Mouse (Mus musculus): ENCODE measurements around the gene Pla2g15. TPM values are rescaled to one million over a fixed set of nuclear protein-coding genes. Genes with fewer than 3 reads are reported as not detected.

The Pla2g15 gene
- total RNA-seq, 2 experiments from 2014 or later, result 25.4 to 27.5 TPM

DNA sequence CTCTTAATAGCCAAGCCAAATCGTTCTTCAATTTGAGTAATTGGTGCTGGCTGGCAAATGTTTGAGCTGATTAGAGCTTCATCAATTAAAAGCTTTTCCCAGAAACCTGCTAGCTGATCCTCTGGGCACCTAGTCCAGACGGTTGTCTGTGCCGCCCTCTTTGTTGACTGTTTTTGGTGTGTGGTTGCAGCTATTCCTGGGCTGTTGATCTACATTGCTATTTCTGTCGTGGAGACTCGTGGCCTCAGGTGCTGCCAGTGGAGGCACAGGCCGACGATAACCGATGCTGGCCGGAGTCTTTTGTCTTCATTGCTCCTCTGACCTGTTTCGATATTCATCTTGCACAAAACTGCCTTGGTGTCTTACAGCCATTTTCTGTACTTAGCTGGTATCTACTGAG lies 8.2 kb downstream of the Pla2g15 start:
- intact Hi-C loops (cut with DNase I), result no loop called here
- no peak for DNase-seq (ENCODE audit: low spot score in 2 of 2)

DNA sequence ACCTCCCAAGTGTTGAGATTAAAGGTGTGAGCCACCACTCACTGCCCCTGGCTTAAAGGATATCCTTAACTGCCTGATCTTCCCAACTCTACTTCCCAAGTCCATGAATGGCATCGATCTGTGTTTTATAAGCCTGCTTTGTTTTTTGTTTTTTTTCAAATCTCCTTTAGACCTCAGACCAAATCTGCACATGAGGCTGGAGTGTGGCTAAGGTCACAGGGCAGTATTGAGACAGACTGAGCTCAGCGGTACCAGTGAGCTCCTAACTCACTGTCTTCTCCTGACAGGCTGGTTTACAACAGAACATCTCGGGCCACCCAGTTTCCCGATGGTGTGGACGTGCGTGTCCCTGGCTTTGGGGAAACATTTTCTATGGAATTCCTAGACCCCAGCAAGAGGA lies 9.7 kb downstream of the Pla2g15 start:
- intact Hi-C loops (cut with DNase I), result no loop called here
- DNase-seq (ENCODE audit: low spot score in 2 of 2), result no peak

DNA sequence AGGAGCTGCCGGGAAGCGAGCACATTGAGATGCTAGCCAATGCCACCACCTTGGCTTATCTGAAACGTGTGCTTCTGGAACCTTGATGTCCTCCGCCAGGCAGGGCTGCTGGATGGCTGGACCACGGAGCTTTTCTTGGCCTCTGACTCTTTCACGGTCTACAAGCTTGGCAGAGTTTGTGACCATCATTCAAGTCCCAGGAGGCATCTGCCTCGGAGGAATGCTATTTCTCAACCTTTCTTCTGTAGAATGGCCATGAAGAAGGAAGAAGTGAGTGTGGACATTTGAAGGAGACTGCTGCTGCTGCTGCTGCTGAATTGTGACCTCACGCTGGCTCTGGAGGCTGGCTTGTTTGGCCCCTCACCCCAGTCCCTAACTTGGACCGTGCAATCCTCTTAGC lies 13.1 kb downstream of the Pla2g15 start:
- DNase-seq (ENCODE audit: low spot score in 2 of 2), result no peak
- intact Hi-C loops (cut with DNase I), result no loop called here

DNA sequence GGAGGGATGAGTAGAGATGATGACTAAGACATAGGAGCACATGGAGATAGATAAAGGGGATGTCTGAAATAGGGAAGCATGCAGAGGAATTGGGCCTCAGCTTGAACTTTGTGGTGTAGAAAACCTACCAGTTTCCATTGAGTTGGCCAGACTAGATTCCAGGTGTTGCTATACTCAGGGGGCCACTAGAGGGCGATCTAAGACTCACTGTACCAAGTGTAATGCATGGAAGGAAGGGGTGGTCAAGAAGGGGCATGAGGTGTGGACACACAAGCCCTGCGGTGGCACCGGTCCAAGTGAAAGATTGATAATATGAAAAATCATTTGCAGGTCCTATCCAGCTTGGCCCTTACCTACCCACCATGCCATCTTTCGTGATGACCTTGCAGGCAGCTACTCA lies 15.3 kb downstream of the Pla2g15 start:
- intact Hi-C loops (cut with DNase I), result loop anchor here (5.0 kb wide), 1 partner anchor 47 kb away; the partner anchor contains the start of genes Prmt7 and Slc7a6os

DNA sequence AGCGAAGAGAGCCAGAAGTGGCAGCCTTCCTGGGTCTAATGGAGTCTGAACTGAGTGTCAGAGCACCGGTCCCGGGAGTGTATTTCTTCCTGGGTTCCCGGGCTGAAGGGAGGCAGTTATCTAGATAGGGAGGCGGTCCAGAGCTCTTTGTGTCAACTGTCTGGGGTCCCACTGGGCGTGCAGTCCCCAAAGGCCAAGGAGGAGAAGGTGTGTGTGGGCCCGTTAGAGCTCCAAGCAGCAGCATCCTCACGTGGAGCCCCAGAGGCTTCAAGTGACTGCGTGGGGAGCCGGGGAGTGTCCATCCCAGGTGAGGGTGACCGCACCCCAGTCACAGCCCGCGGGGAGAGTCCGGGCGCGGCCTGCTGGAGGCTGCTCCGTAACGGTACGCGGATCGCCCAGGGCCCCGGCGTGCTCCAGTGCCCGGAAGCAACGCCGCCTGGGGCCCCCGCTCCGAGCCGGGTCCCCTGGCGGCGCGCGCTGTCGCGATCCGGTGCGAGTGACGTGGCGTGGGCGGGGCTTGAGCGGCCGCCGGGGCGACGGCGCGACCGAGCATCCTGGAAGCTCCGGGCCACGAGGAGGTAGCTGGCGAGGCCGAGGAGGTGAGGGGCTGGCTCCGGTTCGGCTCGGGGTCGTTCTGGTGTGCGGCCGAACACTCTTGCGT lies 18.3 kb downstream of the Pla2g15 start, which contains the start of gene Slc7a6:
Gene Slc7a6 (plus strand): TSS at position 502 of the 661 bp plus-strand sequence.
- DNase-seq (ENCODE audit: low spot score in 2 of 2), result peak; percentile 86 to 91
- intact Hi-C loops (cut with DNase I), result loop anchor here (2.0 to 5.0 kb wide), 2 partner anchors 30 to 44 kb away; partner anchors contain the start of genes Prmt7 and Slc7a6os

More for the DNA sequence above, 15.3 kb downstream of the Pla2g15 start:
- DNase-seq (ENCODE audit: low spot score in 2 of 2), result peak; percentile 73 to 82

DNA sequence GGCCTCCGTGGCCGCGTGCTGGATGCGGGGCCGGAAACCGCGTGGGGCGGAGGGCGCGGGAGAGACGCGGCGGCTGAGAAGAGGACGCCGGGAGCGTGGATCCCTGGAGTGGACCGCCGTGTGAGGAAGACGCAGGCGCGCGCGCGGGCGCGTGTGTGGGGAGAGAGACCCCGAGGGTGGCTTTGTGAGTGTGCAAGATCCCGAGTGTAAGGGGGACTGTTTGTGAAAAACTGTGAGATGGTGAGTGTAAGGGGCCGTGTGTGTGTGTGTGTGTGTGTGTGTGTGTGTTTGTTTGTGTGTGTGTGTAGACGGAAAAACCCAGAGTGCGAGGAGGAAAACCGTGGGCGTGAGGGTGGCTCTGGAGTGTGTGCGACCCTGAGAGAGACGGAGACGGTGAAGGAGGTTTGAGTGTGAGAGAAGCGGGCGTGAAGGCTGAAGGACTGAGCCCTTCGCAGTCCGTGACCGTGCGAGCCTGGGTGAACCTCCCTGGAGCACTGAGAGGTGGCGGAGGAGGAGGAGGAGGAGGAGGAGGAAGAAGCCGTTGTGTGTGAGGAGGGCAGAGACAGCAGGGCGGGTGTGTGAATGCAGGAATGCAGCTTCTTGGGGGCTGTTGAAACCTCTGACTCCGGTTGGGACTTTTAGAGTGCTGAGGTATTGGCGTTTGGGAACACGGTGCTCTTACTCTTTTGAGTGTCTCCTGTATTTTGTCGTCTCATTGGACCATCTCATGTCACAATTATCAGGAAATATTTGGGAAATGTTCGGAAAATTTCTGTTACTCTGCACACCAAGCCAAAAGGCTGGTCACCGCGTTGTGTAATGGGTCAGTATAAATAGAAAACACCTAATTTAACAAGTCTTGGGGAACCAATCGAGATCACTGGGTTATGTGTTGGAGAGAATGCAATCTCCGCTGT lies 19.1 kb downstream of the Pla2g15 start:
- intact Hi-C loops (cut with DNase I), result loop anchor here (2.0 to 5.0 kb wide), 2 partner anchors 30 to 43 kb away; partner anchors contain the start of genes Prmt7 and Slc7a6os
- peak; percentile 76 to 81 for DNase-seq (ENCODE audit: low spot score in 2 of 2)

DNA sequence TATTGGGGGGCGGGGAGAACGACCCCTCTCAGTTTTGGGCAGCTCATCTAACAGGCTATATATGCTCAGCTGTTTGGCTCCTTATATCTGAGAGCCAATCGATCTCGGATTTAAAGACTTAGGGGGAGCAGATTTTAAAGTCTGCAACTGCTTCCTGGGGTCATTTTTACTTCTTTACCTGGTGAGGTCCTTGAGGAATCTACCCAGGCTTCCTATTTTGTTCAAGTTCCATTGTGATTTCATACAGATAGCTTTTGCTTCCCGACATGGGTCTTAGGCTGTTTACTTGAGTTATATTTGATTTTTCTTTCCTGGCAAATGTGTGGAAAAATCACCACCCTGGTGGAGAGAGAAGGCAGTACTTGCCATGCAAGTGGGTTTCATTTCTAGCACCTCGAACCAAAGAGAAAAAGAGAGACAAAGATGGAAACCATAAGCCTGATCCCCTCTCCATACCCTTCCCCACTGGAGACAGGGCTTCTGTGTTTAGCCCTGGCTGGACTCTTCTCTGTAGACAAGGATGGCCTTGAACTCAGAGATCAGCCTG lies 19.8 kb downstream of the Pla2g15 start:
- intact Hi-C loops (cut with DNase I), result loop anchor here (2.0 to 5.0 kb wide), 2 partner anchors 29 to 42 kb away; partner anchors contain the start of genes Prmt7 and Slc7a6os

DNA sequence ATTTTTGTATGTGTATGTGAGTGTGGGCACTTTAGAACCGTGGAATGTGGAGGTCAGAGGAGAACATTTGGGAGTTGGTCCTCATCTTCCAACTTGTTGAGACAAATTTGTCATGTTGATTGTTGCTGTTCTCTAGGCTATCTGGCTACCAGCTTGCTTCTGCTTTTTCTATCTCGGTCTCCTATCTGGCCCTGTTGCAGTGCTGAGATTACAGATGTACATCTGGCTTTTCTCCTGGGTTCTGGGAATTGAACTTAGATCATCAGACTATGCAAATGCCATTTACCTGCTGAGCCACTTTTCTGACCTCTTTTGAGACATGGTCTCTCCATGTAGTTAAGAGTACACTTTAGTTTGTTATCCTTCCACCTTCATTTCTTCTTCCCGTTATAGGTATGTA lies 23.4 kb downstream of the Pla2g15 start:
- no peak for DNase-seq (ENCODE audit: low spot score in 2 of 2)

More for the DNA sequence above, 19.8 kb downstream of the Pla2g15 start:
- DNase-seq (ENCODE audit: low spot score in 2 of 2), result no peak

DNA sequence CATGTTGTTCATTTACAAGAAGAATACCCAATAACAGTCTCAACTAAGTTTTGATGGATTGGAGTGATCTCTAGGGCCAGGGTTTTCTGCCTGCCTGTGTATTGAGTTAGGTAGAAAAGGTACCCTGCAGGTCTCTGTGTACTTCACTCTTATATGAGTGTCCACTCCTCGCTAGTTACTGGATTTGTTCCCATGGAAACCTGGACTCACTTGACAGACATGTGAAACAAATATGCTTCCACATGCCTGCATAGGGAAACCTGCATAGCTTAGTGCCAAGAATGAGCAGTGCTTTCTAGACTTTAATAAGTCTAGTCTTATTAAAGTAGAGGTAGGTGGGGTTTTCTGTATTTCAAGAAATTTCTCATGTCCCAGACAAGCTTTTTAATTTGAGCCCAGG lies 26.7 kb downstream of the Pla2g15 start:
- DNase-seq (ENCODE audit: low spot score in 2 of 2), result no peak
- intact Hi-C loops (cut with DNase I), result no loop called here

More for the DNA sequence above, 23.4 kb downstream of the Pla2g15 start:
- intact Hi-C loops (cut with DNase I), result no loop called here

DNA sequence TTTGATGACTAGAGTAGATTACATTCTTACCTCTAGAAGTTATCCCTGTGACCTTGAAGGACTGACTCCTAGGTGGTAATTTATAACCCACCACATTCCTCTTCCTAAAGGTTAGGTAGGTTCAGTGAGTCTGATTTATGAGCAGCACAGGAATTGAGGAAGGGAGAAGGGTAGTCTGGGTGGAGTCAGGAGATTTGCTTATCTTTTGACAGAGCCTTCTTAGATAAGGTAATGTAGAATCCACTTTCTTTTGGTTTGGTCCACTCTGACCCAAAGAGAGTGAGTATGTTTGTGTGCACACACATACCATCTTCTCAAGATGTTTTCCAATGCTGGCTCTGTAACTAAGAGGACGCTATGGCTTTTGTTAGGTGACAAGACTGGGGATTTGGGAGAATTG lies 27.4 kb downstream of the Pla2g15 start:
- intact Hi-C loops (cut with DNase I), result no loop called here
- DNase-seq (ENCODE audit: low spot score in 2 of 2), result no peak

DNA sequence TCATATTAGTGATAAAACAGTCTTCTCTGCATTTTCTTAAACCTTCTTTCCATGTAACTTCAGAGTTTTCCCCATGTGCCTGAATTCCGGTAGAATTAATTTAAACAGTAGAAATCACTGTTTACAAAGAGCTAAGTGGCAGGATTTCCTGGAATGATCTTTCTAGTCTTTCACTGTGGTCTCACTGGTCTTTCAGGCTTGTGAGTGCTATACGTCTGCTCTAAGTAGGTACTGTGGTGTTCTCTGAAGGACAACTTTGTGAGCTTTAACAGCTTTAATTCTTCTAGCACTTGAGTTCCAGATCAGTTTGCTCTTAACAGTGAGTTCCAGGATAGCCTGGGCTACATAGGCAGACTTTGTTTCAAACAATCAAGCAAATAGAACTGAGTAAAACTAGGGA lies 28.2 kb downstream of the Pla2g15 start:
- intact Hi-C loops (cut with DNase I), result no loop called here
- no peak for DNase-seq (ENCODE audit: low spot score in 2 of 2)

DNA sequence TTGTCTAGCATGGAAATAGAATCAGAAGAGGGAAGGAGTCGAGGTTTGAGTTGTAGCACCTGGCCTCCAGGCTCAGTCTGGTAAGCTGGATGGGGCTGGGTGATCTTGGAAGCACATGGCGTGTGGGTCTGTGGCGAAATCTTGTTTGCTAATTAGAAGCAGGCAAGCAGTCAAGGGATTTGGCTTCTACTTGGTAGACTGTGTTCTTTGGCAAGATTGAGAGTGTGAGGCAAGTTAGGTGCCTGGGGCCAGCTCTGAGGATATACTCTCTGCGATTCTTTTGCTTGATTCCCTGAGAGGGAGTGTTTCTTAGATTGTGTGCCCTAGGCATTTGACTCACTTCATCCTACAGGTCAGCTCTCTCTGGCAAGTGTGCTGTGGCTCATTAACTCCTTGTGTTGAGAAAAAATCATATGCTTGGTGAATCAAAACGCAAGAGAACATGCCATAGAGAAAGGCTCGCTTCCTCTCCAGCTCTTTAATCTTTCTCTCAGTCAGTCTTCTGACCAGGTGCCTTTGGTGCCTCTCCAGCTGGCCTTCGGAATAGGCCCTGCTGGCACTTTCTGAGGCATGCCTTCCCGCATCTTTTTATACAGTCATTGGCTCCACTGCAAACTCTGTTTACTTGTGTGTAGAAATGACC lies 35.5 kb downstream of the Pla2g15 start:
- intact Hi-C loops (cut with DNase I), result no loop called here
- peak in 1 of 2 experiments; percentile 38 for DNase-seq (ENCODE audit: low spot score in 2 of 2)

DNA sequence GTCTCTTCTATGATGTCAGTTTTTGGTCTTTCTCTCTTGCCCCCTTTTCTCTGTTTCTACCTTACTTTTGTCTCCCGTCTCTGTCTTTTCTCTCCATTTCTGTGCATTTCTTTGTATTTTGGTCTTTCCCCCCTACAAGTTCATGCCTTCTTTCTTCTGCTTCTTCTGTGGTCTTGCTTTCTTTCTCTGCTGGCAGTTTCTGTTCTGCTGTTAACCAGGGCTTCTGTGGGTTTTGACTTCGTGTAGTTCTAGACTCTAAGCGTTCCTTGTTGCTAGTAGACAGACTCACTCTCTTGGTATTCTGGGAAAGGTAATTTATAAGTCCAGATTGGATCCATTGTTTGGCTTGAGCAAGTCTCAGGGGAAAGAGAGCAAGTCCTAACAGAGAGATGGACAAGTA lies 36.2 kb downstream of the Pla2g15 start:
- intact Hi-C loops (cut with DNase I), result no loop called here
- DNase-seq (ENCODE audit: low spot score in 2 of 2), result no peak

DNA sequence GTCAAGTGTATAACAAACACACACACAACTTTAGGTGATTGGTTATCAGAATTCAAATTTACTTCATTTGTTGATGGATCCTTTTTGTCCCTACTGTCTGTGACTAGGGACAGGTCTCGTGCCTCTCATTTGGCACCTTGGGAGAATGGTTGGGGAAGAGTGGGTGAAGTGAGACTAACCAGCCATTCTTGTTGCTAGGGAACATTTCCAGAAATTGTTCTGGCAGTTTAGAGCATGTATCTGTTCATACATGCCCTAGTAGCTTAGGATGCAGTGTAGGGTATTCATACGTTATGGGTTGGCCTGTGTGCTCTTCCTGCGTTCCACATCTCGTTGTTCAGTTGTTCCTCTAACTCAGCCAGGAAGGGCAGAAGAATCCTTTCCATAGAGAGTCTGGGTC lies 39.0 kb downstream of the Pla2g15 start:
- intact Hi-C loops (cut with DNase I), result no loop called here
- no peak for DNase-seq (ENCODE audit: low spot score in 2 of 2)

DNA sequence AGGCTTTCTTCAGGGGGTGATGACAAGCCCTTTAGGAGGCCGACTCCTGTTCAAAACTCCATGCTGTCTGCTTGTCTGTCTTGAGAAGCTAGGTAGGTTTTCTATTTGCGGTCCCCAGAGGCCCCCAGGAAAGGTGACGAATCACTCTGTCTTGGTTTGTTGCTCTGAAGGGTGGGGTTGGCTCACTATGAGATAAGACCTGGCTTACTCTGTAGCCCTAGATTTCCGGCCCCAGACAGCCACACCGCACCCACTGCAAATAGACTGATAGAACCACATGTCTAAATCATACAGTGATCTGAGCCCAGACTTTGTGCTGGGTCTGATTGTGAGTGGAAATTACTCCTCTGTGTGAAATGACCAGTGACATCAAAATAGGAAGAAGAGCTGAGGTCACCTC lies 41.4 kb downstream of the Pla2g15 start:
- intact Hi-C loops (cut with DNase I), result no loop called here
- no peak for DNase-seq (ENCODE audit: low spot score in 2 of 2)

DNA sequence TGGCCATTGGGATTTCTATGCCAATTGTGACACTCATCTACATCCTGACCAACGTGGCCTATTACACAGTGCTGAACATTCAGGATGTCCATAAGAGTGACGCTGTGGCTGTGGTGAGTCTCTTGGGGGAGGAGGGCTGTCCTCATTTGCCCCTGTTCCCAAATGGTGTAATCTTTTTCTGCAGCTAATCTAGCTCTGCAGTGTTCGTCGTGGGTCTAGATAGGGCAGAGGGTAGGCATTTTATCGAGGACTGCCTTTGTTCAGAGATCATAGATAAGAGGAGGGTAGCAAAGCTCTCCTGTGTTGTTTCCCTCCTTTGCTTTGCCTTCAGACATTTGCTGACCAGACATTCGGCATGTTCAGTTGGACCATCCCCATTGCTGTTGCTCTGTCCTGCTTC lies 43.0 kb downstream of the Pla2g15 start:
- no peak for DNase-seq (ENCODE audit: low spot score in 2 of 2)
- intact Hi-C loops (cut with DNase I), result no loop called here

DNA sequence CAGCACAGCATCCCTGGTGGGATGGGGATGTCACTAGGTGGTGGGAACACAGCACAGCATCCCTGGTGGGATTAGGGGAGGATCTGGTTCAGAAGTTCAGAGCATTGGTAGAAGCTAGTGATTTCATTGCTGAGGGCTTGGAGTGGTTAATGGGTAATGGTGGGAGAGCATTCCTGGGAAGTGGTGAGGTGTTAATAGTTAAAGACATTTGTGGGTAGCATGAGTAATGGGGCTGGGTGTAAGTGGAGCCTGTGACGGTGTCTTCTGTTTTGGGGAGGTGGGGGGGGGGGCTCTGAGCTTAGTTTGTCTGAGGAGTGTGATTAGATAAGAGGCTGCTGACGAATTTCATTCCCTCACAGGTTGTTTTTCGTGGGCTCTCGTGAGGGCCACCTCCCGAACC lies 43.9 kb downstream of the Pla2g15 start:
- DNase-seq (ENCODE audit: low spot score in 2 of 2), result no peak
- intact Hi-C loops (cut with DNase I), result no loop called here

DNA sequence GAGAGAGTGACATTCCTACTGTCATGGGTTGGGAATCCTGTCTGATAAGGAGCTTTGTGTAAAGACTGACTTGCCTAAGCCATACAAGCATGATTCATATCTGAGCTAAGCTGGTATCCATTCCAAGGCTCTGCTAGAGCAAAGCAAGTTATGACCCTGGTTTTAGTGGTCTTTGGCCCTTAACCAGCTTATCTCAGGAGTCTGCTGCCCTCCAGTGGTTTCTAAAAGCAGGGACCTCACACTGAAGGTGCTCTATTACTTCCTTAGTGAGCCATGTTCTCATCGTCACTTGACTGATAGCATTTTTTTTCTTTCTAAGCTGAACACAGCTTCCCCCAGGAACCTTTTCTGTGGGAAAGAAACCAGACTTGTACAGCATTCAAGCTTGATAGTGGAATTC lies 48.5 kb downstream of the Pla2g15 start:
- peak in 1 of 2 experiments; percentile 38 for DNase-seq (ENCODE audit: low spot score in 2 of 2)
- intact Hi-C loops (cut with DNase I), result loop anchor here (2.0 kb wide), 2 partner anchors 30 to 58 kb away; partner anchors contain the start of gene Slc7a6

DNA sequence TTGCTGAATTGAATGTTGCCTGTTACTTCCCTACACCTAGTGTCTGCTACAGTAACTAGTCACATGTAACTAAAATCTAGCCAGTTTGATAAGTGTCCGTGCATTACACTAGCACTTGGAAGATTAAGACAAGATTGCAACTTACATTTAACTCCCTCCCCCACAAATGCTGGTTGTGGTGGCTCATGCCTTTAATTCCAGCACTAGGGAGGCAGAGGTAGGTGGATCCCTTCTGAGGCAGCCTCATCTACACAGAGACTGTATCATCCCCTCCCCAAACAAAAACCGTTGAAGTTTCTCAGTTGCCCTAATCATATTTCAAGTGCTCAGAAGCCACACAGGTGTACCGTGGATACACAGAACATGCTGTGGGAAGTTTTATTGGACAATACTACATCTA lies 49.4 kb downstream of the Pla2g15 start:
- DNase-seq (ENCODE audit: low spot score in 2 of 2), result peak in 1 of 2 experiments; percentile 64
- intact Hi-C loops (cut with DNase I), result loop anchor here (2.0 kb wide), 2 partner anchors 31 to 59 kb away; partner anchors contain the start of gene Slc7a6

Measured in left cerebral cortex, postnatal 25 days (tissue).